Mouse (Mus musculus): Measurements from ENCODE around the gene Strap. TPM values are rescaled to one million over a fixed set of nuclear protein-coding genes. Genes with fewer than 3 reads are reported as not detected.

Gene Strap
- polyA plus RNA-seq, 2 experiments, result 28.4 to 83.6 TPM

GRCm38 (mm10) chr6:137723898-137724297, 11.0 kb upstream of the Strap start:
- Histone ChIP-seq H3K27ac (no peak overlapping the region), H3K4me1 (replicated peaks; ENCODE audit: control insufficient read depth in 2 of 2, insufficient read depth in 2 of 2, low read length in 1 of 2) (no peaks in the 10 kb centered on the region), H3K4me2 (ENCODE audit: low read depth) (no peak overlapping the region), H3K27me3 (ENCODE audit: control insufficient read depth, insufficient read depth, low read length) (no peaks in the 10 kb centered on the region), H3K9me3 (ENCODE audit: control insufficient read depth, low read length) (no peaks in the 10 kb centered on the region), H3K36me3 (replicated peaks; ENCODE audit: control insufficient read depth, insufficient read depth, low read depth) (no peaks in the 10 kb centered on the region), H3K9ac (replicated peaks) (no peak overlapping the region), H3K4me3 (ENCODE audit: insufficient read depth in 1 of 2, low read depth in 2 of 2, low read length in 2 of 2) (no peak overlapping the region)
- TF ChIP-seq EP300 (IDR thresholded peaks at IDR 0.05; ENCODE audit: low read depth) (no peak), CTCF (IDR thresholded peaks at IDR 0.05; ENCODE audit: low read depth) (peak; percentile 57; the same call in 1 of the 2 replicates)
- peak in 2 of 3 experiments; percentile 24 to 41 for DNase-seq (ENCODE audit: low read depth in 3 of 3, low spot score in 3 of 3)
- ATAC-seq (ENCODE audit: insufficient read depth), result no peak
- WGBS (ENCODE audit: insufficient replicate concordance), result 7% methylated on average over 4 of the region's 4 CpGs

DNA sequence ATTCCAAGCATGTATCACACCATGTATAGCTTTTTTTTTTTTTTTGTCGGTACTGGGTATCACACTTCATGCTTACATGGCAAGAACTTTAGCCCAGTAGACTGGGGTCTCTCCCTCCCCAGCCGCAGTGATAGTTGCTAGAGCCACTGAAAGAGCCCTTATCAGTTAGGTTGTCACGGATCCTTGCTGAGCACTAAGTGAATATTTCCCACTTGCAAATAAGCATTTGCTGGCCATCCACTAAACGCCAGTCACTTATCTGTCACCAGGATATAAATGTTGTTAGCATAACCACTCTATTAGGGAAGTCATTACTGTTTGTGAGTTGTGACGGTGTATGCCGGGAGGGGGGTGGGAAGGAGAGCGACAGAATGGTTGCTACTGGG, 425 bp upstream of the Strap start:
- DNase-seq (ENCODE audit: low read depth in 3 of 3, low spot score in 3 of 3), result no peak
- Histone ChIP-seq H3K27ac (peak overlapping the region; percentile 37), H3K9me3 (ENCODE audit: control insufficient read depth, low read length) (no peaks in the 10 kb centered on the region), H3K9ac (replicated peaks) (peak overlapping the region; percentile 95), H3K4me2 (ENCODE audit: low read depth) (peak overlapping the region; percentile 98), H3K36me3 (replicated peaks; ENCODE audit: control insufficient read depth, insufficient read depth, low read depth) (peaks cover 10% of the 10 kb centered on the region), H3K4me3 (ENCODE audit: insufficient read depth in 1 of 2, low read depth in 2 of 2, low read length in 2 of 2) (peak overlapping the region; percentile 67 to 93), H3K27me3 (ENCODE audit: control insufficient read depth, insufficient read depth, low read length) (no peaks in the 10 kb centered on the region), H3K4me1 (replicated peaks; ENCODE audit: control insufficient read depth in 2 of 2, insufficient read depth in 2 of 2, low read length in 1 of 2) (peaks cover 14 to 16% of the 10 kb centered on the region in 2 experiments)
- WGBS (ENCODE audit: insufficient replicate concordance), result 1% methylated on average over 7 of the region's 7 CpGs
- TF ChIP-seq CTCF (IDR thresholded peaks at IDR 0.05; ENCODE audit: low read depth) (no peak), EP300 (IDR thresholded peaks at IDR 0.05; ENCODE audit: low read depth) (no peak)
- peak; percentile 37 for ATAC-seq (ENCODE audit: insufficient read depth)

DNA sequence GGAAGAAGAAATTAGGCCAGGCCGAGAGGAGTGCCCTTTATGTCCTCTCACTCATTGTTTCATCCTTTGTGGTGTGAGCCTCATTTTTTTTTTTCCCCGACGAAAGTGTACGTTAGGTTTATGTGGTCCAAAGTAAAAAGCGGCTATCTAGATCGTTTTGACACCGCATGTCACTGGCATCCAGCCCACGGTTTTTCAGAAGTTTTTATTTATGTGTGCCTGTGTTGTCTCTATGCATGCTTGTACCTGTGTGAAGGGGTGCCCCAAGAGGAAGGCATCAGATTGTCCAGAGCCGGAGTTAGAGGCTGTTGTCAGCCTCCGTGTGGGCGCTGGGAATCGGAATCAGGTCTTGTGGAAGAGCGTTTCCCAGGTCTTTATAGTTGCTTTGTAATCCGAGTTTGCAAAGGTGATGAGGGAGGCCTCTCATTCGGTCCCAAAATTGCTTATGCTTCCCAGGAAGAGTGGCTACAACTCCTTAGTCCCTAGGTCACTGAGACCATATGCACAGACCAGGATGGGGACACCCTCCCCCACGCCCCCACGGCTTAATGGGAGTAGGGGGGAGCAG, 877 bp downstream of the Strap start:
- peak overlapping the region; percentile 70 for H3K27ac ChIP-seq
- H3K9ac ChIP-seq (replicated peaks), result peak overlapping the region; percentile 95
- no peaks in the 10 kb centered on the region; the same call in 1 of the 2 replicates for H3K9me3 ChIP-seq (ENCODE audit: control insufficient read depth, low read length)
- H3K4me2 ChIP-seq (ENCODE audit: low read depth), result peak overlapping the region; percentile 83
- WGBS (ENCODE audit: insufficient replicate concordance), result 5% methylated on average over 17 of the region's 17 CpGs
- no peaks in the 10 kb centered on the region for H3K27me3 ChIP-seq (ENCODE audit: control insufficient read depth, insufficient read depth, low read length)
- TF ChIP-seq EP300 (IDR thresholded peaks at IDR 0.05; ENCODE audit: low read depth), result no peak
- TF ChIP-seq CTCF (IDR thresholded peaks at IDR 0.05; ENCODE audit: low read depth), result no peak
- no peak for DNase-seq (ENCODE audit: low read depth in 3 of 3, low spot score in 3 of 3)
- peaks cover 15 to 23% of the 10 kb centered on the region in 2 experiments for H3K4me1 ChIP-seq (replicated peaks; ENCODE audit: control insufficient read depth in 2 of 2, insufficient read depth in 2 of 2, low read length in 1 of 2)
- ATAC-seq (ENCODE audit: insufficient read depth), result no peak
- H3K36me3 ChIP-seq (replicated peaks; ENCODE audit: control insufficient read depth, insufficient read depth, low read depth), result peaks cover 23% of the 10 kb centered on the region
- peak overlapping the region; percentile 93 for H3K4me3 ChIP-seq (ENCODE audit: insufficient read depth in 1 of 2, low read depth in 2 of 2, low read length in 2 of 2)

GRCm38 (mm10) chr6:137740972-137741371, 6.1 kb downstream of the Strap start:
- H3K27me3 ChIP-seq (ENCODE audit: control insufficient read depth, insufficient read depth, low read length), result no peaks in the 10 kb centered on the region
- no peak overlapping the region for H3K4me3 ChIP-seq (ENCODE audit: insufficient read depth in 1 of 2, low read depth in 2 of 2, low read length in 2 of 2)
- no peak overlapping the region for H3K27ac ChIP-seq
- WGBS (ENCODE audit: insufficient replicate concordance), result 91% methylated on average over 2 of the region's 2 CpGs
- H3K4me1 ChIP-seq (replicated peaks; ENCODE audit: control insufficient read depth in 2 of 2, insufficient read depth in 2 of 2, low read length in 1 of 2), result peaks cover 16 to 22% of the 10 kb centered on the region in 2 experiments
- no peak overlapping the region for H3K9ac ChIP-seq (replicated peaks)
- TF ChIP-seq CTCF (IDR thresholded peaks at IDR 0.05; ENCODE audit: low read depth), result no peak
- no peak for TF ChIP-seq EP300 (IDR thresholded peaks at IDR 0.05; ENCODE audit: low read depth)
- peaks cover 65% of the 10 kb centered on the region for H3K36me3 ChIP-seq (replicated peaks; ENCODE audit: control insufficient read depth, insufficient read depth, low read depth)
- ATAC-seq (ENCODE audit: insufficient read depth) (peak; percentile 66; the same call in 1 of the 2 replicates), DNase-seq (ENCODE audit: low read depth in 3 of 3, low spot score in 3 of 3) (no peak)
- no peaks in the 10 kb centered on the region; the same call in 1 of the 2 replicates for H3K9me3 ChIP-seq (ENCODE audit: control insufficient read depth, low read length)
- peak overlapping the region; percentile 5; the same call in 1 of the 2 replicates for H3K4me2 ChIP-seq (ENCODE audit: low read depth)

DNA sequence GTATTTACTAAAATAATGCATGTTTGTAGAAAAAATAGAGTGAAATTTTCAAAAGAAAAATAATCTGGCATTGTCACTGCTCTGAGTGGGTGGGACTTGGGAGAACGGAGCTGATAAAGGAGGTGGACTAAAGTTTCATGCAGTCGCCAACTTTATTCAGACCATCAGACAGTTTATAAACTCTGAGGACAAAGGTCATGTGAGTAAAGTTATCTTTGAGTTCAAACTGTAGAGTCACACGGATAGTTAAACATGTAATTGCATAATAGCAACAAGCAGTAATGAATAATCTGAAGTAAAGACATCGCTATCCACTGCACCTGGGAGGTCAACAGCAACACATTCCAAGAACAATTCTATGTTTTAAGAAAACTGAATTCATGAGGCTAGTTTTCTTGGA, 9.8 kb downstream of the Strap start:
- Histone ChIP-seq H3K9ac (replicated peaks) (no peak overlapping the region), H3K27me3 (ENCODE audit: control insufficient read depth, insufficient read depth, low read length) (no peaks in the 10 kb centered on the region), H3K4me2 (ENCODE audit: low read depth) (no peak overlapping the region), H3K9me3 (ENCODE audit: control insufficient read depth, low read length) (no peaks in the 10 kb centered on the region; the same call in 1 of the 2 replicates), H3K4me3 (ENCODE audit: insufficient read depth in 1 of 2, low read depth in 2 of 2, low read length in 2 of 2) (no peak overlapping the region), H3K27ac (no peak overlapping the region), H3K4me1 (replicated peaks; ENCODE audit: control insufficient read depth in 2 of 2, insufficient read depth in 2 of 2, low read length in 1 of 2) (peaks cover 8 to 13% of the 10 kb centered on the region in 2 experiments), H3K36me3 (replicated peaks; ENCODE audit: control insufficient read depth, insufficient read depth, low read depth) (peaks cover 73% of the 10 kb centered on the region)
- TF ChIP-seq EP300 (IDR thresholded peaks at IDR 0.05; ENCODE audit: low read depth) (no peak), CTCF (IDR thresholded peaks at IDR 0.05; ENCODE audit: low read depth) (no peak)
- WGBS (ENCODE audit: insufficient replicate concordance), result 68% methylated on average over 4 of the region's 4 CpGs
- DNase-seq (ENCODE audit: low read depth in 3 of 3, low spot score in 3 of 3) (no peak), ATAC-seq (ENCODE audit: insufficient read depth) (no peak)

Measured in liver, embryonic 14.5 days (tissue).